Mouse (Mus musculus) neural tube, embryonic 10.5 days (tissue): Measurements from ENCODE around the gene Ehmt2.

Source experiments
- DNase-seq: peaks from one replicate; pipeline ENCODE4 v3.0.0-alpha.2; 2017; ENCODE audit warnings: low spot score; ENCODE audit errors: extremely low spot score

Gene Ehmt2

GRCm38 (mm10) chr17:34927306-34928019 lies 29.2 kb downstream of the Ehmt2 start:
- no peak for DNase-seq

DNA sequence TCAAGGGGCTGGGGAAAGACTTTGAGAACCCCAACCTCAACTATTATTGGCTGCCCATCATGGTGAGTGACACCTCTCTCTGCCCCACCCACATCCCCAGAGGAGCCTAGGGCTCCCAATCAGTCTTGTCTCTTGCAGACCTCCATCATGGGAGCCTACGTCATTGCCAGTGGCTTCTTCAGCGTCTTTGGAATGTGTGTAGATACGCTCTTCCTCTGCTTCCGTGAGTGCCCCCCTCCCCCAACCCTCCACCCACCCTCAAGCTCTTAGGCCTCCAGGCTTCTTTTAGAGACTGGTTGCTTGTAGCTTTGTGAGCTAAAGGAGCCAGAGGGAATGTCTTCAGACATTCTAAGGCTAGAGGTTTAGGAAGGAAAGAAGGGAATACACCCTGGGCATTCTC lies 30.6 kb downstream of the Ehmt2 start:
- DNase-seq = no peak

GRCm38 (mm10) chr17:34931061-34931734 lies 32.9 kb downstream of the Ehmt2 start, which contains the start of gene Neu1:
Gene Neu1 (plus strand): TSS chr17:34931253.
- peak; percentile 94 for DNase-seq

DNA sequence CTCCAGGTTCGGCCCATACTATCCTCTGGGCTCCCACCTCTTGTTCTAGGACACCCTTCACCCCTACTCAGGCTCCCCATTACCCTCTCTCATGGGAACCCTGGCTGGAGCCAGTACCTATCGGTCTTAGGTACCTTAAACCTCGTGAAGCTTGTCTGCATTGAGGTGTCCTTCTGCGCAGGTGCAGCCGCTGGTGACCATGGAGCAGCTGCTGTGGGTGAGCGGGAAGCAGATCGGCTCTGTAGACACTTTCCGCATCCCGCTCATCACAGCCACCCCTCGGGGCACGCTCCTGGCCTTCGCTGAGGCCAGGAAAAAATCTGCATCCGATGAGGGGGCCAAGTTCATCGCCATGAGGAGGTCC lies 33.4 kb downstream of the Ehmt2 start:
- no peak for DNase-seq

DNA sequence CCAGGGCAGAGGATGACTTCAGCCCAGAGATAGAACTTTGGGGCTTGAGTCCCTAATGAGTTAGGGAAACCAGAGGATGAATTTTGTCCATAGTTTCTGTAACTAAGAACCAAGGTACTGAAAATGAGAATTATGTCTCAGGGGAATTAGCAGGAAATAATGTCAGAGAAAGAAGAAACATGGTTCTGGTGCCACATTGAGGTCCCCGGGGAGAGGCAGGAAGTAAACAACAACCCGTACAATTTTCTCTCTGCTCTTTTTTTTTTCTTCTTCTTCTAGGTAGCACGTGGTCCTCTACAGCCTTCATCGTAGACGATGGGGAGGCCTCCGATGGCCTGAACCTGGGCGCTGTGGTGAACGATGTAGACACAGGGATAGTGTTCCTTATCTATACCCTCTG lies 34.0 kb downstream of the Ehmt2 start:
- no peak for DNase-seq

DNA sequence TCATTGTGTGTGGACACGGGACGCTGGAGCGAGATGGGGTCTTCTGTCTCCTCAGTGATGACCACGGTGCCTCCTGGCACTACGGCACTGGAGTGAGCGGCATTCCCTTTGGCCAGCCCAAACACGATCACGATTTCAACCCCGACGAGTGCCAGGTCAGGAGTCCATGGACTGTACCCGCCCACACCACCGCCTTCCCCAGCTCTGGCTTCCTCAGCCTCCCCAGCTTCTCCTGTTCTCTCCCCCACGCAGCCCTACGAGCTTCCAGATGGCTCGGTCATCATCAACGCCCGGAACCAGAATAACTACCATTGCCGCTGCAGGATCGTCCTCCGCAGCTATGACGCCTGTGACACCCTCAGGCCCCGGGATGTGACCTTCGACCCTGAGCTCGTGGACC lies 35.8 kb downstream of the Ehmt2 start:
- no peak for DNase-seq

GRCm38 (mm10) chr17:34934830-34935229 lies 36.6 kb downstream of the Ehmt2 start:
- no peak for DNase-seq

GRCm38 (mm10) chr17:34937960-34938505 lies 39.8 kb downstream of the Ehmt2 start:
- DNase-seq = no peak

DNA sequence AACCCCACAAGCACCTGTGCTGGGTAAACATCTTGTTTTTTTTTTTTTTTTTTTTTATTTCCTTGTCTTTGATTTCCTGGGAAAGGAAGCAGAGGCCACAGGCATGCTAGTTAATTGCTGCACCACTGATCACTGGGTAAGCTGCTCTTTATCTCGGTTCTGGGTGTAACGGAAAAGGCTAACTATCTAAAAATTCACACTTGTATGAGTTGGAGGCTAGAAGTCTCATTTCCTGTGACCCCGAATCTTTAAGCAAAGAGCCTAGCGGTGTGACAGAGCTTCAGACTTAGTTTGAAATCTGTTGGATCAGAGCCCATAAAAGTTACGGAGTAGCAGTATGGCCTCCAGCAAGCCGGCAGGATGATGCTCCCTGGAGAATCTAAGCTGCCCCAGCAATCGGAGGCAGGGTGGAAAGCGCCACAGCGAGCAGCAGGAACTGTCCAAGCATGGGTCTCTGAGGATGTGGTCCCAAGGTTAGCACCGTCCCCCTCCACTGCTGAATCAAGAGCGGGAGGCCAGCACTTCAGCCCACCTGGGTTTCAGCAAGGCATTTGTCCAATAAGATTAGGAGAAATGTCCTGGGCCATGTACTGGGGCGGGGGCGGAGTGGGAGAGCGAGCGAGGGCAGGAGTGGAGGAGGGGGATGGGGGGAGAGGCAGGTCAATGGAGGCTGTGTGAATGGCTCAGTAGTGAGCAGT lies 43.2 kb downstream of the Ehmt2 start:
- DNase-seq = peak; percentile 49

- no peak for DNase-seq
These were observed 45.0 kb downstream of the Ehmt2 start for GRCm38 (mm10) chr17:34943128-34943815.

- DNase-seq = no peak
These were observed 46.1 kb downstream of the Ehmt2 start for GRCm38 (mm10) chr17:34944362-34944761.

DNA sequence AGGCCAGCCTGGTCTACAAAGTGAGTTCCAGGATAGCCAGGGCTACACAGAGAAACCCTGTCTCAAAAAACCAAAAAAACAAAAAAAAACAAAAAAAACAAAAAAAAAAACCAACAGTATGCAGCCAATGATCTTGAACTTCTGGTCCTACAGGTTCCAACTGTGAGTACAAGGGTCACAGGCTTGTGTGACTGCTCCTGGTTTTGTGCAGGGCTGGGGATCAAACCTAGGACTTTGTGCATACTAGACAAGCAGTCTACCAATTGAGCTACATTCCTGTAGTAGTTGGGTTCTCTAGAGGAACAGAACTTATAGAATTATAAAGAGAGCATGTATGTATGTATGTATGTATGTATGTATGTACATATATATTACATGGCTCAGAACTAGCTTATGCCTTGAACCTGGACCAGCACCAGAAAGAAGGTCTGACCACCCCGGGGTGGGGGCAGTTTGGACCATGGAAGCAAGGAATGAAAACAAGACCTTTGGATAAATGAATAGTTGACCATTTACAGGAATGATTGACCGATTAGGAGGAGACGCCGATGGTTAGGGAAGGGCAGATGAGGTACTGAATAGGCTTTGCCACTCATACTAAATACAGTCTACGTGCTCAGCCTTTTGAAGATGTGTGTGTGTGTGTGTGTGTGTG lies 48.3 kb downstream of the Ehmt2 start:
- no peak for DNase-seq

DNA sequence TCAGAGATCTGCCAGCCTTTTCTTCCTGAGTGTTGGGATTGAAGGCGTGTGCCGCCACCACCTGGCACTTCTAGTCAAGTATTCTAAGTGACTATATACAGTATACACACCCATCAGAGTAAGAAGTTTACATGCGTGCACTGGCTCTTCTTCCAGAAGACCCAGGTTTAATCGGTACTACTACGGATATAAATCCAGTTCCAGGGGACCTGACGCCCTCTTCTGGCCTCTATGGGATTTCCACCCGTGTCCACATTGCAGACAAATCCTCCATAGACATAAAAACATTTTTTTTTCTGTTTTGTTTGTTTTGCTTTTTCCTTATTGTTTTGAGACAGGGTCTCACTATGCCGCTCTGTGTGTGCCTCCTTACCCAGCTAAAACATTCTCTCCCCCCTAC lies 49.3 kb downstream of the Ehmt2 start:
- DNase-seq = peak; percentile 29

- peak; percentile 38 for DNase-seq
These were observed 50.7 kb downstream of the Ehmt2 start for GRCm38 (mm10) chr17:34948721-34949552.

DNA sequence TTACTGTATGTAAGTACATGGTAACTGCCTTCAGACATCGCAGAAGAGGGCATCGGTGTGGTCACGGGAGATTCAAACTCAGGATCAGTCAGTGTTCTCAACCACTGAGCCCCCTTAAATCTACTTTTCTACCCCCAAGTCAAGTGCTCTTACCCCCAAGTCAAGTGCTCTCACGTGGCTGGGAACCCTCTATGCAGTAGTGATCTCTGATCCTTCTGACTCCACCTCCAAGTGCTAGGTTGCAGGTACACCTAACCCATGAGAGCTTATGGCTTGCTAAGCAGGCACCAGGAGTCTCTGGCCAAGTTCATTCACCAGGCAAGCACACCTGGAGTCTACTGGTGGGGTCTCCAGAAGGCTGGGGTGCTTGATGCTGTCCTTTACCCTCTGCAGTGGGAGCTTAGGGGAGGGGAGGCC lies 51.3 kb downstream of the Ehmt2 start:
- peak; percentile 65 for DNase-seq

DNA sequence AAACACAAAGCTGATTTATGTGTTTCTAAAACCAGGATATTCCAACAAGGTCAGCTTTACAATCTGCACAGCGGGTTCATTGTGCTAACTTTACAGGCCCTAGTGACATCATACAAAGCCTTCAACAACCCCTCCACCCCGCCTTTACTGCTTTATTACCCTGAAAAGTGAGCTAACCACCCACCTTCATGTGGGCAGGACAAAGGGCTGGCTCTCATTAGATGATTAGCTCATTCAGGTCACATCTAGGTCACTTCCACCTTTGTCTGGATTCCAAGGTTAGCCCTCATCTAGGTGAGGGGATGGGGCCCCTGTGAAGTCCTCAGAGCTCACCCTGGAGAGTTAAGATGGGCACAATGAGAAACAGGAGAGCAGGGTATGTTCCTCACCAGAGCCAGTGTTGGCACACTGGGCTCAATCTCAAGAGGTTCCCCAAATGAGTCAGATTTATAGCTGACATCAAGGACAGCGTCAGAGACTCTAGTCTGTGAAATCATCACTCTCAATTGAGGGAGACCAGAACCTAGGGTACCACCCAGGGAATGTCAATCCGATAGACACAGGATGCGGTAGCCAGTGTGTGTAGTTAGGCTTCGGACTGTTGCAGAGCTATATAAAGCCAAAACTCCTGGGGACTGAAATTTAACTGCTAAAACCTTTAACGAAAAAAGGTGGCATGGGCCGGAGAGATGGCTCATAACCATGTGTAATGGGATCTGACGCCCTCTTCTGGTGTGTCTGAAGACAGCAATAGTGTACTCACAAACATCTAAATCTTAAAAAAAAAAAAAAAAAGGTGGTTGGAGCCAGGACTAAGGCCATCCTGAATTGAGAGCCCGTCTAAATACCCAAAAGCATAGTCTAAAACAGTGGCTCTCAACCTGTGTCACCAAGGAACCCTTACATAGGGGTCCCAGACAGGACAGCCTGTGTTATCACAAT lies 52.5 kb downstream of the Ehmt2 start:
- DNase-seq = peak; percentile 17

GRCm38 (mm10) chr17:34951636-34952377 lies 53.5 kb downstream of the Ehmt2 start:
- no peak for DNase-seq

DNA sequence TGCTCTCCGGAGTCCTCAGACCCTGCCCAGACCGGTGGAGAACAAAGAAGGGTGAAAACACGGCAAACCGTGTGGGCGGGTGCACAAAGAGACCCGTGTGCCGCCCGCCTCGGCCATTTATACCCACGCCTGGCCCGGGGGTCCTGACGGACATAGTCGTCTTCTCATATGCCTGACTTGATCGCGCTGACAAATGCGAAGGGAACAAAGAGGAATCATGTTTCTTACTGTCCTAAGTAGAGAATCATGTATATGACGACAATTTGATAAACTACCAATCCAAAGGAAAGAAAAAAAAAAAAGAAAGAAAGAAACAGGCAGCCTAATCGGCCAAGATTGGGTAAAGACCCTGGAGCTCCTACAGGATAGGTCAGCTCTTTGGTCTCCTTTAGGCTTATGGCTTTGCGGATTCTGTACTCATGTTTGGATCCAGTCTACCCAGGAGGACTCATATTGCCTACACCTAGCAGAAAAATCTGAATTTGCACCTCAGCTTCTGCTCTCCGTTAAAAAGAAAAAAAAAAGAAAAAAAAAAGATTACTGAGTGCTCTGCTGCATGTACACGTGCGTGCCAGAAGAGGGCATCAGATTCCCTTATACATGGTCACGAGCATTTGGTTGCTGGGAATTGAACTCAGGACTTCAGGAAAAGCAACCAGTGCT lies 54.2 kb downstream of the Ehmt2 start:
- peak; percentile 90 for DNase-seq
